Mouse (Mus musculus): ENCODE data around the gene Emx1.

The Emx1 gene

GRCm38 (mm10) chr6:85230762-85231161 is 43.5 kb downstream of the Emx1 start:
- DNase-seq (ENCODE audit: low spot score in 2 of 2) = no peak

- no peak for DNase-seq (ENCODE audit: low spot score in 2 of 2)
Measured at GRCm38 (mm10) chr6:85231469-85231868, 44.2 kb downstream of the Emx1 start.

DNA sequence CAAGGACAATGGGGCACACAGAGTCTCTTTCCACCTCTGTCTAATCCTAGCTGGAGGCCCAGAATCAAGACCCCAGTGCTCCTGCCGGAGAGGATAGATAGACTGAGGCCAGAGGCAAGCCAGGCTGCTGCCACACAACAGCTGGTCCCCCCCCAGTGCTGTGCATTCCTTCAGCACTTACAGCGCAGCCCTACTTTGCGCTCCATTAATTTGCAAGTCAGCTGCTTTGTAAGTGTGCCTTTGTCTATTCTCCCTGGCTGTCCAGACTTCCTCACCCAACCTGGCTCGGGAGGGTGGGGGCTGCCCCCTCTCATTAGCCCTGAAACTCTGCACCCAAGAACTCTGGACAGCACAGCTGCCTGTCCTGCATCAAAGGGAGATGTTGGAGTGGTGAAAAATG is 44.8 kb downstream of the Emx1 start:
- no peak for DNase-seq (ENCODE audit: low spot score in 2 of 2)

DNA sequence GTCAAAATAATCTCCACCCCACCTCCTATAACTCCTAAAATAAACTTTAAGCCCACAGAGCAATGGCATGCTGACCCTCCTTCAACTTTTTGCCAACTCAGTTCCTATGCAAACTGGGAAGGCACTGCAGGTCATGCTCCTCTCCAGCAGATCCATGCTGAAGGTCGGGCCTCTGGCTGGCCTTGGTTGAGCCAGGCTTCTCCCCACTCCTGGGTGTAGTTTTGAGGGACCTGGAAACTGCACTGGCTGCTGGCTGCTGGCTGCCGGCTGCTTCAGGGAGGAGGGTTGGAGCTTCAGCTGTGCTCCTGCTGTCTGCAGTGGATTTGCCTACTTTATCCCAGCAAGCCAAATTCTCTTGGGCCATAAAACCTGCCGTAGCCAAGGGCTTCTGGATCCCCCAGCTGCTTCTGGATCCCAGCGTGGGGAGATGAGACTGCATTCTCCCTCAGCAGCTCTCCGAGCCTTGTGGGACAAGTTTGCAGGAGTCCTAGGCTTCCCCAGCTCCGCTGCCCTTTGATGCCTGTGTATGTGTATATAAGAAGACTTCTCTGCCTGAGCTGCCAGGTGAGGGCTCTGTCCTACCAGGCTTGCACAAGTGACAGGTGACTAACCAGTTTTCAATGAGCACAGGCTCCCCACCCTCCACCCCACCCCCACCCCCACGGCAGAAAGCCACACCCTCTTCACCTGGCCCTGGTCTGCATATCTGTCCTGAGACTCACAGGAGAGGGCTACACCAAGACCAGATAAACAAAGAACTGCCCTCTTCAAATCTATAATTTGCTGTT is 45.8 kb downstream of the Emx1 start:
- no peak for DNase-seq (ENCODE audit: low spot score in 2 of 2)

DNA sequence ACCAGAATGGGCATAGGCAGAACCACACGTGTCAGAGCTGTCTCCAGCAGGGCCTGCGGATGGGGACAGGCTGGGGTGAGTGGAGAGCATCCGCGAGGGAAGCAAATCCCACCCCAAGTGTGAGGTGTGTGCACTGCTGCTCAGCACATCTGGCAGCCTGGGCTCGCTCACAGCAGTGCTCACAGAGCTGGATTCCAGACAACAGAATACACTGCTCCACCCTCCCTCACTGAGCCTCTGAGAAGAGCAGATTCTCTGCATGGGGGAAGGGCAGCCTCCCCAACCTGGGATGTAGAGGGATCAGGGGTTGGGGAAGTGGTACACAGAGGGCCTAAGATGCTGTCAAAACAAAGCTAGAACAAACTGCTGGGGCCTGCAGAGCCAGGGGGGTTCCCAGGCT is 47.6 kb downstream of the Emx1 start:
- DNase-seq (ENCODE audit: low spot score in 2 of 2) = no peak

GRCm38 (mm10) chr6:85237001-85237400 is 49.8 kb downstream of the Emx1 start:
- no peak for DNase-seq (ENCODE audit: low spot score in 2 of 2)

- DNase-seq (ENCODE audit: low spot score in 2 of 2) = no peak
Measured at GRCm38 (mm10) chr6:85237595-85238337, 50.5 kb downstream of the Emx1 start.

DNA sequence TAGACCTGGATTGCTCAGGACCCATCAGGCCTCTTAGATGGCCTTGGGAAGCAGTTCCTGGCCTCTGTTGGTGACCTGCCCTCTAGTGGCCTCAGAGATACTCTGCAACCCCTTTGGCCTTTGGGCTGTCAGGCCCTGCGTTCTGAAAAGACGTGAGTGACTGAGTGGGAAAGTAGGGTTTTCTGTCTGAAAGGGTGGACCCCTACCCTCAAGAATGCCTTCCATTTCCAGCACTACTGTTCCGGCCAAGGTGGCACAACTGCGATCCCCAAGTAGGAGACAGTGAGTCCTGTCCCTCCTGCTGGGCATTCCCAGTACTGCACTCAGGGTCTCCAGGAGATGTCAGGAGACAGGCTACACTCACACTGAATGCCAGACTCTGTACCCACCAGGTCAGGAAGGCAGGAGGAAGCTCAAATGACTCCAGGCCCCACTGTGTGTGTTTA is 51.8 kb downstream of the Emx1 start:
- peak; percentile 45 to 79 for DNase-seq (ENCODE audit: low spot score in 2 of 2)

DNA sequence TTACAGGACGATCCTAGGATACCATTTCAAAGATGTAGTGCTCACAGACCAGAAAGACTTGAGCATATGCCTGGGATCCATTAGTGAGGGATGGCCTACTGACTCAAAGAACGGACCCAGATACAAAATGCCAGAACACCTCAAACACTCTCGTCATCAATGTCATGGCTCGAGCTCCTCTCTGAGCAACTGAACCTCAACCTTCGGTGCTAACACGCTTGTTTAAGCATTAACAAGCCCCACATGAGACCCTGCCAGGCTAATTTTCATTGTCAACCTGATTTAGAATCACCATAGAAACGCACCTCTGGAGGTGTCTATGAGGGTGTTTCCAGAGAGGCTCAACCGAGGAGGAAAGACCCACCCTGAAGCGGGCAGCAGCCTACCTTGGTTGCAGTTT is 62.6 kb downstream of the Emx1 start:
- DNase-seq (ENCODE audit: low spot score in 2 of 2) = no peak

GRCm38 (mm10) chr6:85250811-85251241 is 63.6 kb downstream of the Emx1 start:
- DNase-seq (ENCODE audit: low spot score in 2 of 2) = no peak

GRCm38 (mm10) chr6:85252251-85253058 is 65.2 kb downstream of the Emx1 start:
- DNase-seq (ENCODE audit: low spot score in 2 of 2) = no peak

- DNase-seq (ENCODE audit: low spot score in 2 of 2) = no peak
Measured at GRCm38 (mm10) chr6:85253275-85253674, 66.0 kb downstream of the Emx1 start.
